28 mouse cellular contexts compared by ENCODE assay signal in the genomic region with DNA sequence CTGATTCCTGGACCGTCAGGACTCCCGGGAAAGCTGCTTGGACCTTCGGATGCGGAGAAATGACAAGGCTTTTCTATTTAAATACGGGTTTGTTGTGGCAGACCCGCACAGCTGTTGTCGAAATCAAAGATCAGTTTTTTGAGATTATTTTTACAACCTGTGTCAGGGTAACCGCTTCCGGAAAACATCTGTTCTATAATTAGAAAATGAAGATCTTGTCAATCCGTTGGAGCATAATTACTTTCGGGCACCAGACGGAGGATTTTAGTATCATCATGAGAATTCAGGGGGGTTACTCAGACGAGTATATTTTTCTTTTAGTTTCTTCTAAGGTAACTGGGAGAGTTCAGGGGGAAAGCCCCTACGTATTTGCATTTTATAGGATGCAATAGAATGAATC. TPM values are rescaled to one million over a fixed set of nuclear protein-coding genes. Genes with fewer than 3 reads are reported as not detected.
DNase-seq lines count a peak whose midpoint lies in the region; ATAC-seq lines count a peak whose summit lies in the region.
"Had no signal": no experiment of that assay in that cellular context is flagged by ENCODE, and none has a peak within 500 bp of the region (broad histone marks: within the 10 kb centered on the region; RNA-seq: fewer than 3 reads in every experiment).

No protein-coding gene starts in this region.

- no peak overlapping the region for H3K9ac ChIP-seq in neural tube, embryonic 13.5 days
- H3K9ac ChIP-seq: embryonic facial prominence, embryonic 13.5 days; forebrain, embryonic 12.5 days; forebrain, embryonic 15.5 days; heart, embryonic 13.5 days; hindbrain, embryonic 14.5 days; intestine, embryonic 15.5 days had no signal

- H3K4me1 ChIP-seq in neural tube, embryonic 13.5 days (replicated peaks): no peaks in the 10 kb centered on the region
- H3K4me1 ChIP-seq: forebrain, embryonic 12.5 days; forebrain, embryonic 15.5 days; heart, embryonic 10.5 days; heart, embryonic 13.5 days; intestine, embryonic 15.5 days had no signal

- 0 out of 2 replicates have a peak overlapping the region, but pooled peaks have one; percentile 28 for H3K27ac ChIP-seq in neural tube, embryonic 13.5 days (replicated peaks)
- H3K27ac ChIP-seq: embryonic facial prominence, embryonic 13.5 days; forebrain, embryonic 12.5 days; forebrain, embryonic 15.5 days; heart, embryonic 10.5 days; heart, embryonic 13.5 days; hindbrain, embryonic 14.5 days; hindbrain, postnatal 0 days; intestine, embryonic 15.5 days had no signal

- DNase-seq in neural tube, embryonic 10.5 days (ENCODE audit: extremely low spot score, low spot score): no peak
- peak; percentile 25 for DNase-seq in CD4-positive, CD25-positive, alpha-beta regulatory T cell, adult 2 months (ENCODE audit: low read depth, low spot score)
- peak; percentile 56 for DNase-seq in induced T-regulatory cell, adult 2 months (ENCODE audit: low read depth)
- DNase-seq in heart, adult 9 months (ENCODE audit: low spot score in 2 of 2): no peak
- DNase-seq in cerebellum, postnatal 4 days (ENCODE audit: low spot score in 2 of 2): no peak
- DNase-seq: adrenal gland, adult 2 months; adrenal gland, postnatal 14 days; cerebellum, adult 11-12 months; cerebellum, adult 8-10 months; cerebellum, postnatal 10 days; cerebellum, postnatal 36 days; gastrocnemius, postnatal 25 days; heart, adult 18-20 months; heart, postnatal 14 days; heart, postnatal 4 days; kidney, adult 11 months had no signal

- no peaks in the 10 kb centered on the region for H3K27me3 ChIP-seq in neural tube, embryonic 13.5 days
- H3K27me3 ChIP-seq: embryonic facial prominence, embryonic 13.5 days; forebrain, embryonic 12.5 days; forebrain, embryonic 15.5 days; heart, embryonic 13.5 days; intestine, embryonic 15.5 days had no signal

- H3K4me3 ChIP-seq in neural tube, embryonic 13.5 days: no peak overlapping the region
- H3K4me3 ChIP-seq: embryonic facial prominence, embryonic 13.5 days; erythroblast, embryonic 14.5 days; forebrain, embryonic 12.5 days; forebrain, embryonic 15.5 days; heart, embryonic 10.5 days; heart, embryonic 13.5 days; intestine, embryonic 15.5 days had no signal

- no peak for ATAC-seq in neural tube, embryonic 13.5 days (ENCODE audit: low read depth)
- ATAC-seq: forebrain, embryonic 15.5 days; hindbrain, postnatal 0 days; intestine, embryonic 15.5 days had no signal

- no peak overlapping the region for H3K4me2 ChIP-seq in neural tube, embryonic 13.5 days
- H3K4me2 ChIP-seq: embryonic facial prominence, embryonic 13.5 days; forebrain, embryonic 12.5 days; forebrain, embryonic 15.5 days; heart, embryonic 13.5 days; hindbrain, embryonic 14.5 days; intestine, embryonic 15.5 days had no signal

- H3K9me3 ChIP-seq in neural tube, embryonic 13.5 days: peaks cover 4% of the 10 kb centered on the region; the same call in 1 of the 2 replicates
- H3K9me3 ChIP-seq: embryonic facial prominence, embryonic 13.5 days; forebrain, embryonic 12.5 days; forebrain, embryonic 15.5 days; heart, embryonic 10.5 days; heart, embryonic 13.5 days; intestine, embryonic 15.5 days had no signal

- 70% methylated on average over 14 of the region's 14 CpGs for WGBS in neural tube, embryonic 13.5 days

- H3K36me3 ChIP-seq in neural tube, embryonic 13.5 days: no peaks in the 10 kb centered on the region
- H3K36me3 ChIP-seq: embryonic facial prominence, embryonic 13.5 days; forebrain, embryonic 12.5 days; forebrain, embryonic 15.5 days; heart, embryonic 10.5 days; heart, embryonic 13.5 days; intestine, embryonic 15.5 days had no signal

RNA-seq across cellular contexts. Expression of a gene that starts 48.1 kb away (rescaled TPM):
- polyA plus RNA-seq in neural tube, embryonic 13.5 days (2015; fragmentation: Nextera tagmentation; extraction: Ambion mirVana): 3.0 and 3.7 TPM in 2 replicates
- polyA plus RNA-seq: erythroblast, embryonic 14.5 days had no signal

RNA-seq across cellular contexts. Expression of a gene that starts 57.7 kb away (rescaled TPM):
- not detected in 2 replicates for polyA plus RNA-seq in neural tube, embryonic 13.5 days (2015; fragmentation: Nextera tagmentation; extraction: Ambion mirVana)
- polyA plus RNA-seq: adrenal gland, adult 2 months; embryonic facial prominence, embryonic 13.5 days; erythroblast, embryonic 14.5 days; forebrain, embryonic 12.5 days; forebrain, embryonic 15.5 days; heart, embryonic 10.5 days; heart, embryonic 13.5 days; heart, embryonic 16.5 days; hindbrain, embryonic 11.5 days; hindbrain, embryonic 14.5 days; hindbrain, postnatal 0 days; intestine, embryonic 15.5 days had no signal

Comparison
In these comparisons a context has a peak if more than half of its experiments do, and no peak if none do; other contexts are left out.
1. DNase-seq: peak in CD4-positive, CD25-positive, alpha-beta regulatory T cell, adult 2 months (single experiment) and induced T-regulatory cell, adult 2 months (single experiment); none in neural tube, embryonic 10.5 days (single experiment), heart, adult 9 months (0 of 2) and cerebellum, postnatal 4 days (0 of 2).